ENCODE assay signal across 18 mouse cellular contexts in genomic region chr10:69731341-69731740, GRCm38 (mm10).
A peak's percentile ranks its signal among the peaks of the same experiment; 100 is the strongest.
DNase-seq lines count a peak whose midpoint lies in the region; ATAC-seq and TF ChIP-seq lines count a peak whose summit lies in the region.
"Had no signal": no experiment of that assay in that cellular context is flagged by ENCODE, and none has a peak within 500 bp of the region (broad histone marks: within the 10 kb centered on the region; RNA-seq: fewer than 3 reads in every experiment).

No protein-coding gene starts in this region.

- no peak for TF ChIP-seq CTCF in midbrain, postnatal 0 days (IDR thresholded peaks at IDR 0.05)

- H3K27ac ChIP-seq in forebrain, embryonic 16.5 days (ENCODE audit: low read length): peak overlapping the region; percentile 82
- no peak overlapping the region for H3K27ac ChIP-seq in forebrain, embryonic 11.5 days (ENCODE audit: low read depth, low read length)
- H3K27ac ChIP-seq in midbrain, embryonic 14.5 days (replicated peaks; ENCODE audit: low read depth, low read length): peak overlapping the region; percentile 68
- H3K27ac ChIP-seq in midbrain, postnatal 0 days (ENCODE audit: low read depth, low read length): no peak overlapping the region
- H3K27ac ChIP-seq in hindbrain, embryonic 15.5 days (replicated peaks): peak overlapping the region; percentile 76
- peak overlapping the region; percentile 81 for H3K27ac ChIP-seq in neural tube, embryonic 15.5 days (replicated peaks)
- H3K27ac ChIP-seq: kidney, postnatal 0 days; liver, embryonic 15.5 days; stomach, embryonic 15.5 days had no signal

- H3K4me3 ChIP-seq in forebrain, embryonic 16.5 days (replicated peaks; ENCODE audit: low read length): no peak overlapping the region
- no peak overlapping the region for H3K4me3 ChIP-seq in forebrain, embryonic 11.5 days (ENCODE audit: low read depth, low read length)
- no peak overlapping the region for H3K4me3 ChIP-seq in midbrain, embryonic 14.5 days (replicated peaks; ENCODE audit: low read depth, low read length)
- no peak overlapping the region for H3K4me3 ChIP-seq in midbrain, postnatal 0 days (ENCODE audit: low read depth, low read length)
- H3K4me3 ChIP-seq in hindbrain, embryonic 15.5 days: no peak overlapping the region
- no peak overlapping the region for H3K4me3 ChIP-seq in neural tube, embryonic 15.5 days (replicated peaks)
- H3K4me3 ChIP-seq: liver, embryonic 15.5 days; megakaryocyte, embryonic 14.5 days; stomach, embryonic 15.5 days had no signal

- peaks cover 29% of the 10 kb centered on the region for H3K4me1 ChIP-seq in forebrain, embryonic 16.5 days (replicated peaks; ENCODE audit: control insufficient read depth, insufficient read depth, low read length)
- no peaks in the 10 kb centered on the region for H3K4me1 ChIP-seq in forebrain, embryonic 11.5 days (replicated peaks; ENCODE audit: control insufficient read depth, insufficient read depth, low read length)
- peaks cover 23% of the 10 kb centered on the region for H3K4me1 ChIP-seq in midbrain, embryonic 14.5 days (ENCODE audit: control insufficient read depth, insufficient read depth, low read length)
- no peaks in the 10 kb centered on the region; the same call in 1 of the 2 replicates for H3K4me1 ChIP-seq in midbrain, postnatal 0 days (ENCODE audit: insufficient read depth, low read length)
- H3K4me1 ChIP-seq in hindbrain, embryonic 15.5 days (replicated peaks): peaks cover 44% of the 10 kb centered on the region
- H3K4me1 ChIP-seq in neural tube, embryonic 15.5 days: peaks cover 57% of the 10 kb centered on the region
- H3K4me1 ChIP-seq: liver, embryonic 15.5 days; megakaryocyte, embryonic 14.5 days had no signal

- H3K4me2 ChIP-seq in forebrain, embryonic 16.5 days (ENCODE audit: low read length): no peak overlapping the region
- H3K4me2 ChIP-seq in forebrain, embryonic 11.5 days (ENCODE audit: low read depth, low read length, severe bottlenecking): no peak overlapping the region
- H3K4me2 ChIP-seq in midbrain, embryonic 14.5 days (ENCODE audit: low read length): no peak overlapping the region
- no peak overlapping the region for H3K4me2 ChIP-seq in midbrain, postnatal 0 days (ENCODE audit: low read depth, low read length, poor library complexity, severe bottlenecking)
- H3K4me2 ChIP-seq in hindbrain, embryonic 15.5 days: no peak overlapping the region
- peak overlapping the region; percentile 41; the same call in 1 of the 2 replicates for H3K4me2 ChIP-seq in neural tube, embryonic 15.5 days
- H3K4me2 ChIP-seq: heart, embryonic 11.5 days; liver, embryonic 15.5 days; stomach, embryonic 15.5 days had no signal

- no peaks in the 10 kb centered on the region for H3K36me3 ChIP-seq in forebrain, embryonic 16.5 days (ENCODE audit: control insufficient read depth, insufficient read depth)
- no peaks in the 10 kb centered on the region for H3K36me3 ChIP-seq in forebrain, embryonic 11.5 days (ENCODE audit: control insufficient read depth, insufficient read depth, low read length)
- H3K36me3 ChIP-seq in midbrain, embryonic 14.5 days (ENCODE audit: control insufficient read depth, insufficient read depth, low read length): no peaks in the 10 kb centered on the region
- H3K36me3 ChIP-seq in midbrain, postnatal 0 days (ENCODE audit: insufficient read depth, low read length): no peaks in the 10 kb centered on the region
- H3K36me3 ChIP-seq in hindbrain, embryonic 15.5 days: no peaks in the 10 kb centered on the region
- H3K36me3 ChIP-seq in neural tube, embryonic 15.5 days: no peaks in the 10 kb centered on the region
- H3K36me3 ChIP-seq: liver, embryonic 15.5 days; stomach, embryonic 15.5 days had no signal

- H3K9ac ChIP-seq in forebrain, embryonic 16.5 days (replicated peaks; ENCODE audit: low read depth, low read length): no peak overlapping the region
- no peak overlapping the region for H3K9ac ChIP-seq in forebrain, embryonic 11.5 days (ENCODE audit: low read length)
- H3K9ac ChIP-seq in midbrain, embryonic 14.5 days (replicated peaks; ENCODE audit: low read length): no peak overlapping the region
- no peak overlapping the region for H3K9ac ChIP-seq in midbrain, postnatal 0 days (replicated peaks; ENCODE audit: low read length, poor library complexity, severe bottlenecking)
- H3K9ac ChIP-seq in hindbrain, embryonic 15.5 days: no peak overlapping the region
- no peak overlapping the region; the same call in 1 of the 2 replicates for H3K9ac ChIP-seq in neural tube, embryonic 15.5 days (replicated peaks)
- H3K9ac ChIP-seq: liver, embryonic 15.5 days; stomach, embryonic 15.5 days had no signal

- ATAC-seq in forebrain, embryonic 16.5 days: no peak
- no peak for ATAC-seq in forebrain, embryonic 11.5 days (replicated peaks; ENCODE audit: low FRiP score)
- ATAC-seq in midbrain, embryonic 14.5 days (ENCODE audit: low FRiP score, low TSS enrichment): no peak
- ATAC-seq in midbrain, postnatal 0 days (ENCODE audit: low FRiP score): no peak
- no peak for ATAC-seq in hindbrain, embryonic 15.5 days (ENCODE audit: low FRiP score, low read depth)
- ATAC-seq in neural tube, embryonic 15.5 days (ENCODE audit: low FRiP score): no peak
- ATAC-seq: intestine, embryonic 16.5 days; lung, postnatal 0 days had no signal

- H3K9me3 ChIP-seq in forebrain, embryonic 16.5 days (ENCODE audit: control insufficient read depth, low read length): no peaks in the 10 kb centered on the region
- no peaks in the 10 kb centered on the region for H3K9me3 ChIP-seq in forebrain, embryonic 11.5 days (ENCODE audit: control insufficient read depth, low read length)
- H3K9me3 ChIP-seq in midbrain, embryonic 14.5 days (ENCODE audit: control insufficient read depth, low read length): no peaks in the 10 kb centered on the region
- H3K9me3 ChIP-seq in midbrain, postnatal 0 days (ENCODE audit: low read length): no peaks in the 10 kb centered on the region
- H3K9me3 ChIP-seq in hindbrain, embryonic 15.5 days: no peaks in the 10 kb centered on the region
- H3K9me3 ChIP-seq in neural tube, embryonic 15.5 days (replicated peaks): no peaks in the 10 kb centered on the region
- H3K9me3 ChIP-seq: liver, embryonic 15.5 days; stomach, embryonic 15.5 days had no signal

- 79% methylated on average over 5 of the region's 5 CpGs for WGBS in forebrain, embryonic 16.5 days
- 78% methylated on average over 5 of the region's 5 CpGs for WGBS in forebrain, embryonic 11.5 days
- 77% methylated on average over 5 of the region's 5 CpGs for WGBS in midbrain, embryonic 14.5 days
- 56% methylated on average over 5 of the region's 5 CpGs for WGBS in midbrain, postnatal 0 days
- 74% methylated on average over 5 of the region's 5 CpGs for WGBS in hindbrain, embryonic 15.5 days
- 64% methylated on average over 5 of the region's 5 CpGs for WGBS in neural tube, embryonic 15.5 days

- no peaks in the 10 kb centered on the region for H3K27me3 ChIP-seq in forebrain, embryonic 16.5 days (replicated peaks; ENCODE audit: control insufficient read depth, insufficient read depth, low read length)
- no peaks in the 10 kb centered on the region for H3K27me3 ChIP-seq in forebrain, embryonic 11.5 days (ENCODE audit: control insufficient read depth, insufficient read depth, low read length)
- H3K27me3 ChIP-seq in midbrain, embryonic 14.5 days (ENCODE audit: control insufficient read depth, insufficient read depth, low read length): no peaks in the 10 kb centered on the region
- H3K27me3 ChIP-seq in midbrain, postnatal 0 days (ENCODE audit: insufficient read depth, low read length): no peaks in the 10 kb centered on the region
- no peaks in the 10 kb centered on the region for H3K27me3 ChIP-seq in hindbrain, embryonic 15.5 days
- no peaks in the 10 kb centered on the region for H3K27me3 ChIP-seq in neural tube, embryonic 15.5 days (replicated peaks)
- H3K27me3 ChIP-seq: liver, embryonic 15.5 days; megakaryocyte, embryonic 14.5 days; stomach, embryonic 15.5 days had no signal

- no peak for DNase-seq in forebrain, embryonic 11.5 days (ENCODE audit: low spot score)
- no peak for DNase-seq in midbrain, embryonic 14.5 days
- DNase-seq in midbrain, postnatal 0 days (ENCODE audit: low spot score): no peak
- no peak for DNase-seq in right cerebral cortex, postnatal 10 days (ENCODE audit: low spot score in 2 of 2)
- DNase-seq: adrenal gland, postnatal 10 days; gastrocnemius, postnatal 36 days; spleen, adult 18-20 months; thymus, adult 2 months had no signal

Comparison
In these comparisons a context has a peak if more than half of its experiments do, and no peak if none do; other contexts are left out.
1. H3K27ac ChIP-seq: peak in forebrain, embryonic 16.5 days (single experiment), midbrain, embryonic 14.5 days (single experiment), hindbrain, embryonic 15.5 days (single experiment) and neural tube, embryonic 15.5 days (single experiment); none in forebrain, embryonic 11.5 days (single experiment) and midbrain, postnatal 0 days (single experiment).